Mouse (Mus musculus): Measurements from ENCODE around the gene Fndc3b.

- TF ChIP-seq CTCF (IDR thresholded peaks at IDR 0.05; ENCODE audit: borderline replicate concordance, insufficient read depth, low read length) = no peak
- no peak for TF ChIP-seq POLR2A (IDR thresholded peaks at IDR 0.05; ENCODE audit: low read depth, low read length)
These were observed 18.0 kb upstream of the Fndc3b start for GRCm38 (mm10) chr3:27728798-27729782.

Measured in embryonic fibroblast, embryonic 13.5 days (primary cell).